Mouse (Mus musculus): ENCODE results near the gene Nlgn3. TPM values are rescaled to one million over a fixed set of nuclear protein-coding genes. Genes with fewer than 3 reads are reported as not detected.

The Nlgn3 gene
- polyA plus RNA-seq (2016; fragmentation: Nextera tagmentation; extraction: Ambion mirVana), result 9.6 and 11.1 TPM in 2 replicates

- peaks cover 56% of the 10 kb centered on the region for H3K4me1 ChIP-seq
- WGBS, result 14% methylated on average over 22 of the region's 24 CpGs
These were observed at the start of gene Nlgn3 for GRCm38 (mm10) chrX:101299055-101299454. Gene Nlgn3, plus strand, starts transcription at chrX:101299168.

GRCm38 (mm10) chrX:101253952-101254729 is 44.8 kb upstream of the Nlgn3 start, which contains the start of gene Foxo4:
Gene Foxo4, plus strand, starts transcription at chrX:101254528.
- peaks cover 16% of the 10 kb centered on the region for H3K36me3 ChIP-seq (replicated peaks)
- H3K27ac ChIP-seq, result peak within 1 kb of the TSS; percentile 86
- H3K27me3 ChIP-seq (ENCODE audit: poor library complexity, severe bottlenecking), result peaks cover 47% of the 10 kb centered on the region
- peak; percentile 83 for DNase-seq (ENCODE audit: extremely low spot score, low spot score)
- peak within 1 kb of the TSS; percentile 63 for H3K4me3 ChIP-seq
- H3K4me1 ChIP-seq, result peaks cover 16% of the 10 kb centered on the region
- H3K9me3 ChIP-seq, result 0 out of 2 replicates have a peak, but pooled peaks cover 4% of the 10 kb centered on the region
- WGBS, result 16% methylated on average over 46 of the region's 47 CpGs

More at GRCm38 (mm10) chrX:101299055-101299454, at the start of gene Nlgn3:
- Histone ChIP-seq H3K27me3 (ENCODE audit: poor library complexity, severe bottlenecking) (peaks cover 98% of the 10 kb centered on the region), H3K4me3 (peak within 1 kb of the TSS; percentile 52), H3K9me3 (no peaks in the 10 kb centered on the region), H3K36me3 (replicated peaks) (peaks cover 39% of the 10 kb centered on the region), H3K27ac (peak within 1 kb of the TSS; percentile 85)
- peak; percentile 43 for DNase-seq (ENCODE audit: extremely low spot score, low spot score)

- Histone ChIP-seq H3K27ac (peak overlapping the region; percentile 86), H3K9me3 (0 out of 2 replicates have a peak, but pooled peaks cover 4% of the 10 kb centered on the region), H3K36me3 (replicated peaks) (peaks cover 17% of the 10 kb centered on the region), H3K4me1 (peaks cover 22% of the 10 kb centered on the region), H3K27me3 (ENCODE audit: poor library complexity, severe bottlenecking) (peaks cover 47% of the 10 kb centered on the region), H3K4me3 (peak overlapping the region; percentile 63)
- DNase-seq (ENCODE audit: extremely low spot score, low spot score), result peak; percentile 16
- WGBS, result 19% methylated on average over 26 of the region's 26 CpGs
These were observed 44.2 kb upstream of the Nlgn3 start for GRCm38 (mm10) chrX:101254740-101255139.

- Histone ChIP-seq H3K27me3 (ENCODE audit: poor library complexity, severe bottlenecking) (peaks cover 61% of the 10 kb centered on the region), H3K9me3 (0 out of 2 replicates have a peak, but pooled peaks cover 4% of the 10 kb centered on the region), H3K4me1 (peaks cover 39% of the 10 kb centered on the region), H3K36me3 (replicated peaks) (peaks cover 17% of the 10 kb centered on the region), H3K4me3 (no peak overlapping the region), H3K27ac (no peak overlapping the region)
- DNase-seq (ENCODE audit: extremely low spot score, low spot score), result no peak
- WGBS, result 86% methylated on average over 13 of the region's 13 CpGs
These were observed 42.4 kb upstream of the Nlgn3 start for GRCm38 (mm10) chrX:101256603-101257002.

- 23% methylated on average over 13 of the region's 13 CpGs for WGBS
- Histone ChIP-seq H3K4me1 (peaks cover 32% of the 10 kb centered on the region), H3K27ac (peak overlapping the region; percentile 83), H3K36me3 (replicated peaks) (peaks cover 17% of the 10 kb centered on the region), H3K9me3 (no peaks in the 10 kb centered on the region), H3K27me3 (ENCODE audit: poor library complexity, severe bottlenecking) (peaks cover 73% of the 10 kb centered on the region), H3K4me3 (peak overlapping the region; percentile 22; the same call in 1 of the 2 replicates)
- DNase-seq (ENCODE audit: extremely low spot score, low spot score), result peak; percentile 64
These were observed 38.3 kb upstream of the Nlgn3 start for GRCm38 (mm10) chrX:101260441-101261325.

- Histone ChIP-seq H3K27me3 (ENCODE audit: poor library complexity, severe bottlenecking) (peaks cover 71% of the 10 kb centered on the region), H3K4me1 (peaks cover 26% of the 10 kb centered on the region), H3K27ac (no peak within 1 kb of the TSS), H3K4me3 (no peak within 1 kb of the TSS), H3K9me3 (no peaks in the 10 kb centered on the region), H3K36me3 (replicated peaks) (peaks cover 3% of the 10 kb centered on the region)
- 90% methylated on average over 1 of the region's 1 CpGs for WGBS
- no peak for DNase-seq (ENCODE audit: extremely low spot score, low spot score)
These were observed 35.1 kb upstream of the Nlgn3 start, which contains the start of gene Gm614 for GRCm38 (mm10) chrX:101263892-101264291. Gene Gm614, minus strand, starts transcription at chrX:101263992.

GRCm38 (mm10) chrX:101266631-101267030 is 32.3 kb upstream of the Nlgn3 start:
- H3K9me3 ChIP-seq, result no peaks in the 10 kb centered on the region
- no peak overlapping the region for H3K4me3 ChIP-seq
- H3K27ac ChIP-seq, result no peak overlapping the region
- 0 out of 2 replicates have a peak, but pooled peaks cover 2% of the 10 kb centered on the region for H3K4me1 ChIP-seq
- 94% methylated on average over 6 of the region's 6 CpGs for WGBS
- no peaks in the 10 kb centered on the region for H3K36me3 ChIP-seq (replicated peaks)
- peaks cover 69% of the 10 kb centered on the region for H3K27me3 ChIP-seq (ENCODE audit: poor library complexity, severe bottlenecking)
- DNase-seq (ENCODE audit: extremely low spot score, low spot score), result no peak

GRCm38 (mm10) chrX:101268025-101268754 is 30.8 kb upstream of the Nlgn3 start, which contains the start of gene Il2rg:
Gene Il2rg, minus strand, starts transcription at chrX:101268255.
- 84% methylated on average over 5 of the region's 5 CpGs for WGBS
- no peak within 1 kb of the TSS for H3K4me3 ChIP-seq
- H3K36me3 ChIP-seq (replicated peaks), result no peaks in the 10 kb centered on the region
- H3K27me3 ChIP-seq (ENCODE audit: poor library complexity, severe bottlenecking), result peaks cover 79% of the 10 kb centered on the region
- no peaks in the 10 kb centered on the region for H3K9me3 ChIP-seq
- H3K4me1 ChIP-seq, result peaks cover 5% of the 10 kb centered on the region; the same call in 1 of the 2 replicates
- H3K27ac ChIP-seq, result no peak within 1 kb of the TSS
- DNase-seq (ENCODE audit: extremely low spot score, low spot score), result no peak

GRCm38 (mm10) chrX:101268755-101269124 is 30.2 kb upstream of the Nlgn3 start, which contains the start of gene Gm20489:
Gene Gm20489, minus strand, starts transcription at chrX:101269023.
- Histone ChIP-seq H3K9me3 (no peaks in the 10 kb centered on the region), H3K27ac (no peak within 1 kb of the TSS), H3K27me3 (ENCODE audit: poor library complexity, severe bottlenecking) (peaks cover 80% of the 10 kb centered on the region), H3K4me1 (peaks cover 9% of the 10 kb centered on the region; the same call in 1 of the 2 replicates), H3K36me3 (replicated peaks) (no peaks in the 10 kb centered on the region), H3K4me3 (no peak within 1 kb of the TSS)
- no peak for DNase-seq (ENCODE audit: extremely low spot score, low spot score)
- 68% methylated on average over 3 of the region's 3 CpGs for WGBS

- Histone ChIP-seq H3K27ac (peak overlapping the region; percentile 89), H3K4me1 (peaks cover 16% of the 10 kb centered on the region), H3K36me3 (replicated peaks) (peaks cover 31% of the 10 kb centered on the region), H3K9me3 (no peaks in the 10 kb centered on the region), H3K27me3 (ENCODE audit: poor library complexity, severe bottlenecking) (peaks cover 69% of the 10 kb centered on the region), H3K4me3 (peak overlapping the region; percentile 63)
- WGBS, result 16% methylated on average over 6 of the region's 6 CpGs
- no peak for DNase-seq (ENCODE audit: extremely low spot score, low spot score)
These were observed 25.6 kb upstream of the Nlgn3 start for GRCm38 (mm10) chrX:101273410-101273809.

- peaks cover 38% of the 10 kb centered on the region for H3K36me3 ChIP-seq (replicated peaks)
- no peaks in the 10 kb centered on the region for H3K9me3 ChIP-seq
- H3K27ac ChIP-seq, result peak within 1 kb of the TSS; percentile 89
- peaks cover 62% of the 10 kb centered on the region for H3K27me3 ChIP-seq (ENCODE audit: poor library complexity, severe bottlenecking)
- WGBS, result 20% methylated on average over 54 of the region's 54 CpGs
- peaks cover 16% of the 10 kb centered on the region for H3K4me1 ChIP-seq
- DNase-seq (ENCODE audit: extremely low spot score, low spot score), result peak; percentile 82
- H3K4me3 ChIP-seq, result peak within 1 kb of the TSS; percentile 63
These were observed 24.9 kb upstream of the Nlgn3 start, which contains the start of gene Med12 for GRCm38 (mm10) chrX:101273875-101274738. Gene Med12, plus strand, starts transcription at chrX:101274030.

All from forebrain, embryonic 10.5 days (tissue).